Mouse (Mus musculus) left cerebral cortex, adult 8-10 months (tissue): ENCODE data around the gene Chn1. TPM values are rescaled to one million over a fixed set of nuclear protein-coding genes. Genes with fewer than 3 reads are reported as not detected.

Experiments
- DNase-seq, 2 experiments: peaks; one replicate each; pipeline ENCODE4 v3.0.0; 2022; ENCODE audit warnings: low spot score in 2 of 2
- total RNA-seq, 4 experiments: library from RNA; stranded (reverse); gene quantifications; 2 replicates each; pipeline ENCODE4 v1.2.4; 2022

Gene Chn1
- total RNA-seq, 4 experiments from 2014 or later: 1,322 to 1,483 (median 1,424) TPM

DNA sequence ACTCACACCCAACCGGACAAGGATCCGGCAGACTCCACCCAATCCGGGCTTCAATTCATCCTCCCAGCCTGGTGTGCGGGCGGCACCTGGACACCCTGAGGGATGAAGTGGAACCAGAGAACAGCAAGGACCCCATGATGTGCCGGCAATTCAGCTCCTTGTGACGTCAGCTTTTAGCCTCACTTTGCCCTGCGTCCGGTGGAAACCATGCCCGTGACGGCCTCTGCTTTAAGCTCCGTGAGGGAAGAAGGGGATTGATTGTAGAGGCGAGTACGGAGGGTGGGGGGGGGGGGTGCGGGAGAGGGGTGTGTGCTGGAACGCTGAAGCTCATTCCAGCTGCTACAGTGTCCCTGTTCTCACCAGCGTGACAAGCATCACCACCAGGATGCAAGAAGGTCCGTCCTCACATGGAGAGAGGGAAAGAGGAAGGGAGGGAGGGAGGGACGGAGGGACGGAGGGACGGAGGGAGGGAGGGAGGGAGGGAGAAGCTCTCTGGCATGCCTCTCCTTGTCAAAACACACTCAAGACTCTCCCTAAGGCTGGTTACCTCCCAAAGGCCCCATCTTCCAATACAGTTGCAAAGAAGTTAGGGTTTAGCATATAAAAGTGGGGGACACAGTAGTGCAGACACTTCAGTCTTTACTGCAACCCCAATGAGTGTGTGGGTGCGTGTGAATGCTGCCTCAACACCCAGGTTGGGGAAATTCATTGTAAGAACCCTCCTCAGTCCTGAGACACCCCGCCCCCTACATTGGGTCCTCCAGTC, 214.1 kb downstream of the Chn1 start:
- no peak for DNase-seq

Other genes starting within 250 kb of the Chn1 start
- 10 to 100 TPM in 2 of 4 experiments, 1 to 10 TPM in 2; 9.3 to 16.6 (median 12.8) TPM for gene Wipf1, start 245.6 kb downstream of the Chn1 start, total RNA-seq
- gene Chrna1, start 195.0 kb downstream of the Chn1 start, total RNA-seq: under 1 TPM; 0.13 to 0.21 (median 0.19) TPM
- 100 to 1,000 TPM; 148 to 185 (median 165) TPM for gene Atf2, start 117.3 kb upstream of the Chn1 start, total RNA-seq
- 100 to 1,000 TPM; 466 to 555 (median 507) TPM for gene Atp5g3, start 136.0 kb upstream of the Chn1 start, total RNA-seq